Mouse (Mus musculus) midbrain, embryonic 16.5 days (tissue): ENCODE results near the gene Atg16l2. TPM values are rescaled to one million over a fixed set of nuclear protein-coding genes. Genes with fewer than 3 reads are reported as not detected.

Experiments
- ATAC-seq: fragments of 200-750 bp; cut with Nextera tagmentation; 2 replicates; pipeline ENCODE4 v1.8.0; 2017; ENCODE audit warnings: moderate TSS enrichment
- H3K27ac ChIP-seq: fragments of 300-500 bp; sonication (generic); 2 replicates; pipeline ENCODE4 v1.5.1; 2014; ENCODE audit warnings: mild to moderate bottlenecking, low read length, mixed read lengths
- H3K27me3 ChIP-seq: fragments of 300-500 bp; sonication (generic); 2 replicates; pipeline ENCODE4 v1.6.1; 2014; ENCODE audit warnings: low read depth, low read length, mixed read lengths; ENCODE audit not compliant: control insufficient read depth, insufficient read depth
- H3K36me3 ChIP-seq: fragments of 300-500 bp; sonication (generic); 2 replicates; pipeline ENCODE4 v1.6.1; 2014; ENCODE audit warnings: mild to moderate bottlenecking, low read length, moderate library complexity, mixed read lengths; ENCODE audit not compliant: control insufficient read depth, insufficient read depth
- H3K4me1 ChIP-seq: fragments of 300-500 bp; sonication (generic); 2 replicates; pipeline ENCODE4 v1.6.1; 2014; ENCODE audit warnings: mild to moderate bottlenecking, low read length, mixed read lengths; ENCODE audit not compliant: control insufficient read depth, insufficient read depth
- H3K4me2 ChIP-seq: fragments of 300-500 bp; sonication (generic); 2 replicates; pipeline ENCODE4 v1.6.1; 2014; ENCODE audit warnings: mild to moderate bottlenecking, low read length, mixed read lengths
- H3K4me3 ChIP-seq: fragments of 300-500 bp; sonication (generic); 2 replicates; pipeline ENCODE4 v1.5.1; 2014; ENCODE audit warnings: low read depth, mild to moderate bottlenecking, low read length, moderate library complexity, mixed read lengths
- H3K9ac ChIP-seq: fragments of 300-500 bp; sonication (generic); 2 replicates; pipeline ENCODE4 v1.6.1; 2014; ENCODE audit warnings: low read depth, low read length, mixed read lengths
- H3K9me3 ChIP-seq: fragments of 300-500 bp; sonication (generic); replicated peaks from 2 replicates; pipeline ENCODE4 v1.6.1; 2014; ENCODE audit warnings: mild to moderate bottlenecking, low read length, mixed read lengths; ENCODE audit not compliant: control insufficient read depth, poor library complexity, severe bottlenecking
- WGBS: fragments of 180-500 bp; shearing (Covaris S2); extraction: QIAGEN DNeasy Blood & Tissue Kit; methylation state at CpG from one replicate; pipeline ENCODE4 v1.1.7; 2014; 5-methylcytosine and 5-hydroxymethylcytosine counted together
- polyA plus RNA-seq: library from polyadenylated mRNA; unstranded; fragments of >200 nt; fragmentation: Nextera tagmentation; extraction: Ambion mirVana; gene quantifications from 2 replicates; pipeline ENCODE4 v1.2.1, GENCODE M21; 2015

Atg16l2 gene
- polyA plus RNA-seq, 1 experiment from 2014 or later = 36.3 TPM

- Histone ChIP-seq H3K4me3 (no peak overlapping the region), H3K27ac (no peak overlapping the region), H3K27me3 (no peaks in the 10 kb centered on the region), H3K4me2 (no peak overlapping the region), H3K9me3 (no peaks in the 10 kb centered on the region), H3K9ac (no peak overlapping the region), H3K36me3 (no peaks in the 10 kb centered on the region), H3K4me1 (peaks cover 7% of the 10 kb centered on the region)
- WGBS = 63% methylated on average over 3 of the region's 3 CpGs
- no peak for ATAC-seq
Measured at GRCm38 (mm10) chr7:101232716-101233115, 69.3 kb downstream of the Atg16l2 start.

- WGBS = 34% methylated on average over 2 of the region's 2 CpGs
- Histone ChIP-seq H3K4me3 (no peak overlapping the region), H3K4me2 (no peak overlapping the region), H3K27me3 (no peaks in the 10 kb centered on the region), H3K9ac (no peak overlapping the region), H3K4me1 (peaks cover 3% of the 10 kb centered on the region), H3K36me3 (no peaks in the 10 kb centered on the region), H3K27ac (no peak overlapping the region), H3K9me3 (no peaks in the 10 kb centered on the region)
- no peak for ATAC-seq
Measured at GRCm38 (mm10) chr7:101231458-101231857, 70.6 kb downstream of the Atg16l2 start.

GRCm38 (mm10) chr7:101229336-101229735 is 72.7 kb downstream of the Atg16l2 start:
- 84% methylated on average over 1 of the region's 1 CpGs for WGBS
- H3K4me3 ChIP-seq = no peak overlapping the region
- no peaks in the 10 kb centered on the region for H3K9me3 ChIP-seq
- H3K27me3 ChIP-seq = no peaks in the 10 kb centered on the region
- ATAC-seq = no peak
- peaks cover 3% of the 10 kb centered on the region for H3K4me1 ChIP-seq
- no peak overlapping the region for H3K4me2 ChIP-seq
- no peak overlapping the region for H3K27ac ChIP-seq
- no peak overlapping the region for H3K9ac ChIP-seq
- no peaks in the 10 kb centered on the region for H3K36me3 ChIP-seq

GRCm38 (mm10) chr7:101223501-101223900 is 78.5 kb downstream of the Atg16l2 start:
- no peak overlapping the region for H3K27ac ChIP-seq
- ATAC-seq = no peak
- no peak overlapping the region for H3K9ac ChIP-seq
- H3K27me3 ChIP-seq = no peaks in the 10 kb centered on the region
- no peaks in the 10 kb centered on the region for H3K36me3 ChIP-seq
- no peak overlapping the region for H3K4me2 ChIP-seq
- no peak overlapping the region for H3K4me3 ChIP-seq
- no peaks in the 10 kb centered on the region for H3K9me3 ChIP-seq
- no peaks in the 10 kb centered on the region for H3K4me1 ChIP-seq
- WGBS = 92% methylated on average over 2 of the region's 2 CpGs

GRCm38 (mm10) chr7:101216724-101217123 is 85.3 kb downstream of the Atg16l2 start:
- no peak overlapping the region for H3K9ac ChIP-seq
- no peaks in the 10 kb centered on the region for H3K9me3 ChIP-seq
- ATAC-seq = no peak
- no peak overlapping the region for H3K4me3 ChIP-seq
- no peaks in the 10 kb centered on the region for H3K4me1 ChIP-seq
- H3K27ac ChIP-seq = no peak overlapping the region
- no peak overlapping the region for H3K4me2 ChIP-seq
- H3K36me3 ChIP-seq = peaks cover 4% of the 10 kb centered on the region
- 76% methylated on average over 2 of the region's 2 CpGs for WGBS
- no peaks in the 10 kb centered on the region for H3K27me3 ChIP-seq

DNA sequence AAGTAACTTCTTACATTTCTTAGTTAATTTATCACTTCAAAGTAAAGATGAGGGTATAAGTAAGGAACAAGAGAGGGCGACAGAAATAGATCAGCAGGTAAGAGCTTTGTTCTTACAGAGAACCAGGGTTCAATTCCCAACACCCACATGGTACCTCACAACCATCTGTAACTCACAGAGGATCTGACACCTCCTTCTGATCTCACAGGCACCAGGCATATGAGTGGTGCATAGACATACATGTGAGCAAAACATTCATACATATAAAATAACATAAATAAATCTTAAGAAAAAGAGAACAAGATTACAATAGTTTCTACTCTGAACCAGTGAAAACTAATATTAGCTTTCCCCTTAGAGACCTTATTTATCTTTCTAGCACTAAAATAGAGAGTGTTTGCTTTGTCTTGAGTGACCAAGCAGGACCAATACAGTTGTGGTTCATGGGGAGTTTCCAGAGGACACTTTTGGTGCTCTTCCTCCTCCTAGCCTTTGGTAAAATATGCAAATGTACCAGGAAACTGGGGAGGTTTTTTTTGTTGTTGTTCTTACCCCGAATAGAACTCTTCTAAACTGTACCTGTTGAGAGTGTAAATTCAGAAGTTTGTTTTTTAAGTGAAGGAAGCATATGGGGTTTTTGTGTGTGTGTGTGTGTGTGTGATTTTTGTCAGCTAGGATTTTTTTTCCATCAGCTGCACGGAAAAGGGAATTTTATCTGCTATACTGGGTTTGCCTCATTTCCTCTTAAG is 88.4 kb downstream of the Atg16l2 start:
- H3K4me1 ChIP-seq = no peaks in the 10 kb centered on the region
- no peaks in the 10 kb centered on the region for H3K9me3 ChIP-seq
- no peak overlapping the region for H3K4me3 ChIP-seq
- H3K9ac ChIP-seq = no peak overlapping the region
- H3K27ac ChIP-seq = no peak overlapping the region
- no peaks in the 10 kb centered on the region for H3K27me3 ChIP-seq
- H3K36me3 ChIP-seq = peaks cover 4% of the 10 kb centered on the region
- no peak for ATAC-seq
- WGBS = 84% methylated on average over 3 of the region's 3 CpGs
- no peak overlapping the region for H3K4me2 ChIP-seq

Other genes starting within 250 kb of the Atg16l2 start
- 42.0 and 45.2 TPM in 2 replicates for gene Fchsd2, start 209.4 kb downstream of the Atg16l2 start, polyA plus RNA-seq
- 6.7 and 8.3 TPM in 2 replicates for gene Stard10, start 14.8 kb upstream of the Atg16l2 start, polyA plus RNA-seq
- 8.8 and 11.4 TPM in 2 replicates for gene Arap1, start 45.8 kb upstream of the Atg16l2 start, polyA plus RNA-seq
- 0.65 and 0.69 TPM in 2 replicates for gene Gm45837, start 108.6 kb upstream of the Atg16l2 start, polyA plus RNA-seq
- 31.6 and 35.5 TPM in 2 replicates for gene Pde2a, start 119.4 kb upstream of the Atg16l2 start, polyA plus RNA-seq